Mouse (Mus musculus) hindlimb bud, embryonic 11.5 days (tissue): Measurements from ENCODE around the gene Crip1.

Experiments
- DNase-seq: peaks from one replicate; pipeline ENCODE4 v3.0.0-alpha.2; 2012; ENCODE audit warnings: low read depth, low spot score; ENCODE audit errors: extremely low spot score

Gene Crip1

GRCm38 (mm10) chr12:113130732-113131131 lies 15.4 kb upstream of the Crip1 start:
- DNase-seq: no peak

- DNase-seq: no peak
Measured at GRCm38 (mm10) chr12:113131601-113132000, 14.5 kb upstream of the Crip1 start.

- no peak for DNase-seq
Measured at GRCm38 (mm10) chr12:113132567-113132966, 13.5 kb upstream of the Crip1 start.

DNA sequence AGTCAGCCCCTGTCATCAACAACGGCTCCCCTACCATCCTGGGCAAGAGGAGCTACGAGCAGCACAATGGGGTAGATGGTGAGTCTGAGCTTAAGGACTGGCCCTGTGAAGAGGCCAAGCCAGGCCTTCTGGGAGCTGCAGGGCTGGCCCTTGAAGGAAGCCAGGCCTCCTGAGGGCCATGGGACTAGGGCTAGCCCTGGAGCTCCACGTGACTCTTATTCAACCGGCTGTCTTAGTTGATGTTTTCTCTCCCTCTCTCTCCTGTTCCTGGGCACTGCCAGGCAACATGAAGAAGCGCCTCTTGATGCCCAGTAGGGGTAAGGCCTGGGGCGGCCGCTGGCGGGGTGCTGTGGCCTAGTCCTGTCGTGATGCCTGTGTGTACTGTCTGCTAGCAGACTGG lies 12.9 kb upstream of the Crip1 start:
- DNase-seq: no peak

DNA sequence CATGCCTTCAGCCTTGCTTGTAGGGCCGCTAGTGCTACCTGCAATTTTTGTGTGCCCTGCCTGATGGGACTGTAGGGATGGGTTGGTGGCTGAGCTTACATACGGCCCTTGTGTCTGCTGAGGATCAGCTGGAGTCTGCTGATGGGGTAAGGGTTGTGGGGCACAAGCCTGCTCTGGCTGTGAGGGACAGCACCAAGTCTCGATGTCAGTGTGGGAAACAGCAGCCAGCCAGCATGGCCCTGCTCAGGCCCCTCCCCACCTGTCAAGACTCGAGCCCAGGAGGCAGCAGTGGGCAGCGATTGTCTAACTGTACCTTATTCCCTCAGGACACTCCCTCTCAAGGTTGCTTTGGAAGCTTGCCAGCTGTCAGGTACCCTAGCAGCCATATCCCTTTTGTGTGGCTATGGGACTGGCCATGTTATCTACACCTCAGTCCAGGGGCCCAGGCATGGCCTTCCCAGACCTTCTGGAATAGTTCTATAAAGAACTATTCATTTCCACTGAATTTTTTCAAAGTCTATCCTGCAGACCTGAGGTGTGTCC lies 12.2 kb upstream of the Crip1 start:
- no peak for DNase-seq

- DNase-seq: no peak
Measured at GRCm38 (mm10) chr12:113134502-113134901, 11.6 kb upstream of the Crip1 start.

DNA sequence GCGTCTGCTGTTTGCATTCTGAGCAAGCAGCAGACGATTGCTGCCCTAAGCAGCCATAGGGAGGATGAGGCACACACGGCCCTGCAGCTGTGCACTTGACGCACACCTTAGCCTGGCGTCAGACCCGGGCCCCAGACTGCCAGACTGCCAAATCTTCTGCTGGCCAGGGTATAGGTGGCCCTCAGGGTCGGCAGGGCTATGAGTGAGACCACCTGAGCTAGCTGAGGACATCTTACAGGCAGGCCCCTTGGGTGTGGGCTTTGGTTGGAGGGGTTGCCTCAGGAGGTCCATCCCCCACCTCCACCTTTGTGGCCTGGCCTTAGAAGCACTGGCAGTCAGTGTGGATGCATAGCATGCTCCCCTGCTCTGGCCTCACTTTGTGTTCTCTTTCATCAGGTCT lies 10.7 kb upstream of the Crip1 start:
- DNase-seq: no peak

DNA sequence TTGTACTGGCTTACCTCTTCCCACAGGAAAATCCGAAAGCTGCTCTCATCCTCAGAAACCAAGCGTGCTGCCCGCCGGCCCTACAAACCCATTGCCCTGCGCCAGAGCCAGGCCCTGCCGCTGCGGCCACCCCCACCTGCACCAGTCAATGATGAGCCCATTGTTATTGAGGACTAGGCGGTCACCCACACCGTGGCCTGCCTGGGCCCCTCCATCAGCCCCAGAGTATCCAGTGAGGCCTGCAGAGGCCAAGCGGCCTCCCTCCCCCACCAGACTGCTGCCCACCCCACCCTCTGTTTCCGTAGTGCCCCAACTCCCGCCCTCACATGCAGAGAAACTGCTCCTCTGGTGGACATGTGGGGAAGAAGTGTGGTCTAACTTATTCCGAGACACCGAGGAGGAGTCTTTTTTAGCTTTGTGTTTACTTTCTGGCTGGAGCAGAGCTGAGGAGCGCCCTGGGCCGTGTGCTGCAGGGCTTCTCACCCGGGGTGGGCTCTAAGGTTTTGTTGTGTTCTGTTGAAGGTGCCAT lies 9.6 kb upstream of the Crip1 start:
- DNase-seq: no peak

DNA sequence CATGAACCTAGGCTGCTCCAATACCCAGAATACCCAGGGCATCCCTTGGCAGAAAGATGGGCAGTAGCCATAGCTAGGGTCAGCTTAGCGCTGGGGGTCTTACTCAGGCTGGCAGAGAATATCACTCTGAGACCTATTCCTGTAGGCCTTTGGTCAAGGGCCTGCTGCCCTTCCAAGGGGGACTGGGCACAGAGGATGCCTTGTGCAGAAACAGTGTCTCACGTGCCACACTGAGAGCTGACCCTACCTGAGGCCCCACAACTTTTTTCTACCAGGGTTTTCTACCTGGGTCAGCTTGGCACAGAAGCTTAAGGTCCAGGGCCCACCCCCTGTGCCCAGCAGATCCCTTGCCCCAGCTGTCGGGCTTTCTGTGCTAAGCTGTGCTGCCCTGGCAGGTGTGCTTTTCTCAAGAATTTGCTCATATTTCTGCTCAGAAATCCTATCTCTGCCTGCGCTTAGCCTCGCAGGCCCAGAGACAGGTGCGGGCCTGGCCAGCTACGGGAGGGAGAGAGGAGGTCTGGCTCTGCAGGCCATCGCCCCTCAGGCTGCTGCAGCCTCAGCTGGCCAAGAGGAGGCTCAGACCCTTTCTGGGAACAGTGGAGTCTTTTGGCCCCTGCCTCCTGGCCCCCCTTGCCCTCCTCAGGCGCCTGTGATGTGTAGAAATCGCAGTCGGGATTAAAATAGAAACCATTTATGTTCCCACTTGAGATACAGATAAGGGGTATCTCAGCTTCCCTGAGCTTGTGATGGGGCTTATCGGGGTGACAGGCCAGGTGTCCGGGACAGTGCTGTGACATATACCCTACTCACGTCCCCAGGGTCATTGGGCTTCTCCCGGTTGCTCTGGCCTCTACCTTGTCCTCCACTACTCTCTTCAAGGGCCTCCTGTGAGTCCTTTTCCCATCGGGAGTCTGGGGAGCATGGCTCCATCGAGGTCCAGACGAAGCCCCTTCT lies 8.6 kb upstream of the Crip1 start:
- DNase-seq: no peak

GRCm38 (mm10) chr12:113138291-113138690 lies 7.8 kb upstream of the Crip1 start:
- no peak for DNase-seq

GRCm38 (mm10) chr12:113138901-113139864 lies 6.9 kb upstream of the Crip1 start:
- DNase-seq: no peak

DNA sequence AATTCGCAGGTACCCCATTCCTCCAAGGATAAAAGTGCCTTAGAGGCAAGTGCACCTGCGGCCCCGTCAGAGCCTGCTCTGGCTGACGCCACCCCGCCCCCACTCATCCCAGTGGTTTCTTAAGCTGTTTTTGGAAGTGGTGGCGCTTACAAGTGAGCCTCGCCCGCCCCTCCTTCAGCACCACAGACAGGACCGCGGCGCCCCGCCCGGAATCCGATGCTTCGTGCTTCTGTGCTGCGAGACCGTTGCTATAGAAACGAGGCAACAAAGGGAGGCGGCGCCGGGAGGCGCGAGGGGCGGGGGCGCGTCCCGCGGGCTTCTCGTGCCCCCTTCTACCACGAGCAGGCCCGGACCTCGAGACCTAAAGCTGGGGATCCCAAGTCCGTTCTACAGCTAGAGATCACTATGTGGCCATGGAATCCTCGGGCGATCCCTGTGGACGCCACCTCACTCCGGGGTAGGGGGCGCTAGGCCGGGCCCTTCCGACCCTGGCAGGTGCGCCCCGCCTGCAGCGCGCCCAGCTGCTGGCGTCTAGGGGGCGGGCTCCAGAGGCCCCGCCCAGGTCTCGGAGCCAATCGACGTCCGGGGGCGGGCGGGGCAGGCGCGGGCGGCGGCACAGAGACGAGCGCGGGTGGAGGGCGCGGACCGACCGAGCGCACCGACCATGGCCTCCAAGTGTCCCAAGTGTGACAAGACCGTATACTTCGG lies 6.1 kb upstream of the Crip1 start, which contains the start of gene Crip2:
TSS of gene Crip2 (plus strand) at position 329 of the 708 bp plus-strand sequence.
- peak; percentile 61 for DNase-seq

DNA sequence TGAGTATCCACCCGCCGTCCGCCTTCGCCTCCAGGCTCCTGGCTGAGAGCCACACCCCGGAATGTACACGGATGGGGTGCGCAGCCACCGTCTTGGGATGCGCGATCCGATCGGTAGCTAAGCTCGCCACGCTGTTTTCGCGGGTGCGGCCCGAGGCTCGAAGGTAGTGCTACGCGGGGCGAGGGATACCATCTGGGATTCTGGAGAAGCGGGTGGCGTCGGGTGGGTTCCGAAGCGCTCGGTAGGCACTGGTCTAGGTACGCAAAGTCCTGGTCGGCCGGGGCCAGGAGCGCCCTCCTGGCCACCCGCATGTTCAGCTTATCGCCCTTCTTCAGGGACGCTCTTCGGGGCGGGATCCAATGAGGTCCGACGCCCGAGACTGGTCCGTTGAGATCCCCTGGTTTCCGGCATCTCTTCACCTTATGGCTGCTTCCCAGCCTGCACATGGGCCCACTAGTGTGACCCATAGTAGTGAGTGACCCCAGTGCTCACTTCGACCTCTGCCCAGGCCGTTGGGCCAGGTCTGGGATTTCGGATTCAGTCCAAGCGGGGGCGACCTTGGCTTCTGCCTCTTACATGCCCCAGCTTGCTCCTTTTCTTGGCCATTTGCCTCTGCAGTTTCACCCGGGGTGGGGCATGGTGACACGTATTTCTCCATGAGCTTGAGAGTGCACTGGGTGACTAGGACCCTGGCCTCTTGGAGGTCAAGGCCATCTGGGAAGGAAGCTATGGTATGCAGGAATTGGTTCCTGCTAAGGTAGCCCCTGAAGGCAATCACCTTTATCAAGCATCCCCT lies 5.3 kb upstream of the Crip1 start:
- no peak for DNase-seq

GRCm38 (mm10) chr12:113141531-113141973 lies 4.6 kb upstream of the Crip1 start:
- no peak for DNase-seq

DNA sequence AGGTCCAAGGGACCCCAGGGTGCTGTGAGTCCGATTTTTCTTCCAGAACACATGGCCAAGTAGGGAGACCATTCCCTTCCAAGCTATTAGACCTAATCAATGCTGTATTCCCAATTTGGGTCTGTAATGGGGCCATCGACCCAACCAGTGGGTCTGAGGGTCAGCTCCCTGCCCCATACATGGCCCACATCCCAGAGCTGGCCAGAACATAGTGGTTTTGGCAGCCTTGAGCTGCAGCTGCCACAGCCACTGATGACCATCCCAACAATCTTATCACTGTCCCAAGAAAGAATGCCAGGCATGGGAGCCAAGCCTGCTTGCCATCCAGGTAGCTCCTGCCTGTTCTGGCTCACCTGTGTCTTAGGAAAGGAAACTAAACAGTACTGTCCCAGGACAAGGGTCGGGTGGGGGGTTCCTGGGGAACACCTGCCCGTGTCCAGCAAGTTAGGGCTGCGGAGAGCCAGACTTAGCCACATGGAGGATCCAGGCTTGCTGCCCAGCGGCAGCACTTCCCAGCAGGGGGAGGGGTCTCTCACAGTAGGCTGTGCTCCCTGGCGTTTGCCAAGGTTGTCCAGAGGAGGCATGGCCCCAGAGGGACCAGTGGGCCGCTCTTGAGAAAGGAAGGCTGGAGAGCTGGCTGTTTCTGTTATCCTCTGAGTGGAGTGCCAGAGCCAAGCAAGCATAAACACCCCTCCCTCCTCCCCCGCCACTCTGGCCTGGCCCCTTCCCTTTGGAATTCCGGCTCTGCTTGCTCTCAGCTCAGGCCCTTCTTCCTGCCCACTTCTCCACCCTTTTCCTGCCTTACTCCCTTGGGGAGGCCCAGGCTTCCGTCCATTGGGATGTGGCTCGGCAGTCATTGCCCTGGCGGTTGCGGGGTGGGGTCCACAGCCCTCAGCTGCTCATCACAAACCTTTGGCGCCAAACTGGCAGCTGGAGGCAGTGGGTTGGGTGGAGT lies 3.8 kb upstream of the Crip1 start:
- DNase-seq: no peak

- no peak for DNase-seq
Measured at GRCm38 (mm10) chr12:113143164-113143563, 3.0 kb upstream of the Crip1 start.

DNA sequence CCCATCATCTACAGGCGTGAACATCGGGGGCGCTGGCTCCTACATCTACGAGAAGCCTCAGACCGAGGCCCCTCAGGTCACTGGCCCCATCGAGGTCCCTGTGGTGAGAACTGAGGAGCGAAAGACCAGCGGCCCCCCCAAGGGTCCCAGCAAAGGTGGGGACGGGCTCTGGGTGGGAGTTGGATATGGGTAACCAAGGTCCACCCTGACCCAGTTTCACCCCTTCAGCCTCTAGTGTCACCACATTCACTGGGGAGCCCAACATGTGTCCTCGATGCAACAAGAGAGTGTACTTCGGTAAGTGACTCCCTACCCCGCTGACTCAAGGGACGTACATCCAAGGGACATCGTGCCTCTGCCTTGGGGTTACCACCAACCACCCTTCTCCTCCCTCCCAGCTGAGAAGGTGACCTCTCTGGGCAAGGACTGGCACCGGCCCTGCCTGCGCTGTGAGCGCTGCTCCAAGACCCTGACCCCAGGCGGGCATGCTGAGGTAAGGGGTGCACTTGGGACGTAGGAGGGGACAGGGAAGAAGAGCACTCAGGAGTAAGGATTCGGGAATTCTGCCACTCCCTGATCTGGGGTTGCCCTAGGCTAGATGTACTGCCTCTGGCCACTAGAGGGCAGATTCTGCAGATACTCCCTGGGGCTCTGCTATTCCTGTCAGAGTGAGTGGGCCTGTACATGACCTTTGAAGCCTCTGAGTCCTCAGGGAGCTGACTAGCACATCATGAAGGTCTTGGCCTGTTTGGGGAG lies 1.9 kb upstream of the Crip1 start:
- DNase-seq: no peak

GRCm38 (mm10) chr12:113144886-113145285 lies 1.2 kb upstream of the Crip1 start:
- DNase-seq: no peak
